Mouse (Mus musculus) cerebellum, postnatal 4 days (tissue): ENCODE results near the gene Gh.

ENCODE experiments used
- DNase-seq, 2 experiments: peaks; one replicate each; pipeline ENCODE4 v3.0.0; 2022; ENCODE audit warnings: low spot score in 2 of 2, mixed read lengths in 1 of 2

Gh gene

DNA sequence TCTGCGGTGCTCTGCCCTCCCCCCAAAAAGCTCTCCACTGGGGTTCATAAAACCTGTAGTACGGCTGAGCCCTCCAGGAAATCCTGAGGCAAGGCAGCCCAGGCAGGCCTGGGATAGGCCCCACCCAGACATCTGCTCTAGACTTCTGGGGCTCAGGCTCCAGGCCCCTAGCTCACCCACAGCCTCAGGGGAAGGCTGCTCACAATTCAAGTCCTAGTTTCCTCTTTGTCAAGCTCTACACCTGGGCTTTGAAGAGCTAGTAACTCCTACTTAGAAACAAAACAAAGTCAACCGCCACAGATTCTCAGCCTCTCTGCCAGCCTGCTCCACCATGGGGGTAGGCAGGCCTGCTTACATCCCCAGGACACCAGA, 32.6 kb downstream of the Gh start:
- no peak for DNase-seq

- peak in 1 of 2 experiments; percentile 48 for DNase-seq
Measured at GRCm38 (mm10) chr11:106268326-106269059, 33.2 kb downstream of the Gh start.

DNA sequence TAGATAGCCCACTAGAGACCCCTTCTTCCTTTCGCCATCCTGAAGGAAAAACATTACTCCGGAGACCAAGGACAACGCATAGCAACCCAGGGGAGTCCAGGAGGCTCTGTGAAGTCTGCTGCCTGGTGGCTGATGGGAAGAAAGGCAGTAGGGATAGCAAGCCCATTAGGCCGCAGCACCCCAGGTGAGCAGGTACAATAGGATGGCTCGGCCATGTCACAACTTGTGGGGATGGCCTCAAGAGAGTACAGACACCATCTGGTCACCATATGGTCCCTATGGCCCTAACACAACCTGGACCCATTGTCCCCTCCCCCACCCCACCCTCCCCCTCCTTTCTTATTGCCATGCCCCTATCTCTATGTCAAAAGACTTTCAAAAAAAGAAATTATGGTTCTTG, 33.8 kb downstream of the Gh start:
- no peak for DNase-seq

DNA sequence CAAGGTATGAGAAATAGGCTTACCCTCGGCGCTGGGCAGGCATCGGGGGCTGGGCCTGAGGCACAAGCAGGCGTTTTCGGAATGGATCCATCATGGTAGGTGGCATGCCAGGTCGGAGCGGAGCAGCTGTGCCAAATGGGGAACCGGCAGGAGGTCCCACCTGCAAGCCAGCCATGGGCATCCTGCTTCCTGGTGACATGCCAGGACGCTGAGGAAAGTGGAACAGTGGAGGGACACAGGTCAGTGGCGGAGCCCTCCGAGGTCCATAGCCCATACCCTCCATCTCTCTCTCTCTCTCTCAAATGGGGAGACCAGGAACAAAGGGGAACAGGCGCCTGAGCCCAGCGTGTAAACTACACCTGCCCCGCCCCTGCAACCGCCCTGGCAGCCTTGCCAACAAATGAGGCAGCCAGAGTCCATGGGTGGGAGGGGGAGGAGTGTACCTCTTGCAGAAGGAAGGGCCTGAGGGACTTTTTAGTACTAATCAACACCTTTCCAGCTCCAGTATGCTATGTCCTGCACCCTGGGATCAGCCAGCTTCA, 34.3 kb downstream of the Gh start:
- DNase-seq = peak in 1 of 2 experiments; percentile 54

- DNase-seq = no peak
Measured at GRCm38 (mm10) chr11:106266431-106266830, 35.2 kb downstream of the Gh start.

- DNase-seq = no peak
Measured at GRCm38 (mm10) chr11:106265570-106265969, 36.1 kb downstream of the Gh start.

DNA sequence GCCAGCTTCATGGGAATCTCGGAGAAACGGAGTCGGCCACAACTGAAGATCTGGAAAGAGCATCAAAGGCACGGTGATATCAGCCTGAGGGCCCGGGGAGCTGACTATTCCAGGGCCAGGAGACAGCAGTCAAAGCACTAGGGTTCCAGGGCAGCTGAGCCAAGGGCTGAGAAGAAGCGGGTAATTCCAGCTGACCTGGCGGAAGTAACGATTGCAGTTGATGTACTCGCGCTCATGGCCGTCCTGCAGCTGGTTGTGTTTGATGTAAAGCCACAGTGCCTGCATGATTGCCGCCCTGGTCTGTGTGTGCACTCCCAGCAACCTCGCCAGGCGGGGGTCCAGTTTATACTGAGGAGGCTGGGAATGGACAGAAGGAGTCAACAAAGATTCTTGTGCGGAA, 36.7 kb downstream of the Gh start:
- DNase-seq = no peak

DNA sequence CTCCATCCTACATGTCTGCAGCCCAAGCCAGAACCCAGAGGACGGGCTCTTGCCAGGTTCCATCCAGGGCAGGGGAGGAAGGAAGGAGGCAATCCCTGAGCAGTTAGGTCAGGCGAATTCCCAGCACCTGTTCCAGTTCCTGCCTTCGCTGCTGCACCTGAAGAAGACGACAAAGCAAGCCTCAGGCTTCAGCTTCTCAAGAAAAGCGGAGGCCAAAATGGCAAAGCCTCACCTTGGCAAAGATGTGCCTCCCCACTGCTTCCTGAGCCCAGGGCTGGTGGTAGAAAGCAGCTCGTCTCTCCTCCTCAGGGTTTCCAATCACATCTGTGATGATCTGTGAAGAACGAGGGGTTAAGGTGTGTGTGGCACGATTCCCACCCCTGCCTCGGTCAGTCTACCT, 37.7 kb downstream of the Gh start:
- DNase-seq = no peak

GRCm38 (mm10) chr11:106260826-106261450, 40.7 kb downstream of the Gh start:
- DNase-seq = no peak

- no peak for DNase-seq
Measured at GRCm38 (mm10) chr11:106256775-106257174, 44.9 kb downstream of the Gh start.

- peak; percentile 96 to 98 for DNase-seq
Measured at GRCm38 (mm10) chr11:106255685-106256451, 45.8 kb downstream of the Gh start, which contains the start of the genes Ftsj3 and Psmc5. TSS of gene Ftsj3 (minus strand) at chr11:106256079. TSS of gene Psmc5 (plus strand) at chr11:106256154.

DNA sequence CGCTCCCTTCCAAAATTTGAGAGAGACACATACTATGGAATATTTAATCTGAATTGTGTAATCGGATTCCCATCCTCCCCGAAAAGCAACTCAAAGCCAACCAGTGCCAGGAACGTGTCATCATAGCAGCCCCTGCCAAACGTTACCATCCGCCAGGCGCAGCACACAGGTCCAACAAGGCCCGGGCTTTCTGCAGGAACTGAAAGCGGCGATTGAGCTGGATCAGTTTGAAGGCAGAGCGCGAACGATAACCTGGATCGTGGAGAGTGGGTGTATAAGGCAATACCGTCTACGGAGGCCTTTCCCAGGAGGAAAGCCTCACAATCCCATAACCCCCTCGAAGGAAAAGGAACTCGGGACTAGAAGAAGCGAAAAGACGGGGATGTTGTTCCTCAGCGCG, 46.5 kb downstream of the Gh start:
- no peak for DNase-seq

DNA sequence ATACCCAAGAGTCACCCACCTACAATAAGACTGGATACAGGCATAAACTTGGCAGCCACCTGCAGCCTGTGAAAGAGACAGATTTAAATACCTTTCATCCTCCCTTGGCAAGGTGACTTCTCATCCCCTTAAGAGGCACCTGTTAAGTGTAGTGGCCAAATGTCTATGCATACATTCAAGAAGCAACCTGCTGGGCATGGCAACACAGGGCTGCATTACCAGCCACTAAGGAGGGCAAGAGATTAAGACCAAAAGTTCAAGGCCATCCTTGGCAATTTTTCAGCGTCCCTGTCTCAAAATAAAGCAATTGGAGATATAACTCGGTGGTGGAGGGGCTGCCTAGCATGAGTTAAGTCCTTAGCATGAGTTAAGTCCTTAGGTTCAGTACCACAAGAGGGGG, 46.9 kb downstream of the Gh start:
- DNase-seq = no peak
